Mouse (Mus musculus): ENCODE measurements around the gene Lrrc45. TPM values are rescaled to one million over a fixed set of nuclear protein-coding genes. Genes with fewer than 3 reads are reported as not detected.
"Not testable (repeated sequence)": the region's sequence is repeated elsewhere in the genome, so short reads cannot be mapped to it uniquely, and the experiment has no call there.

Gene Lrrc45
- polyA plus RNA-seq, 1 experiment from 2014 or later = 27.5 TPM

GRCm38 (mm10) chr11:120728530-120729240 lies 15.0 kb downstream of the Lrrc45 start:
- H3K27ac ChIP-seq = no peak overlapping the region
- no peaks in the 10 kb centered on the region for H3K9me3 ChIP-seq (replicated peaks)
- no peak overlapping the region for H3K4me2 ChIP-seq
- H3K36me3 ChIP-seq = no peaks in the 10 kb centered on the region
- H3K4me3 ChIP-seq = no peak overlapping the region
- H3K27me3 ChIP-seq = peaks cover 42% of the 10 kb centered on the region
- H3K9ac ChIP-seq = no peak overlapping the region
- WGBS = 64% methylated on average over 11 of the region's 11 CpGs
- peaks cover 15% of the 10 kb centered on the region for H3K4me1 ChIP-seq (replicated peaks)
- ATAC-seq (replicated peaks; ENCODE audit: insufficient number of reproducible peaks, insufficient read depth, low FRiP score, low read depth) = no peak

- not testable (repeated sequence) for H3K36me3 ChIP-seq; ATAC-seq (replicated peaks; ENCODE audit: insufficient number of reproducible peaks, insufficient read depth, low FRiP score, low read depth); H3K27ac ChIP-seq; H3K4me3 ChIP-seq; H3K9me3 ChIP-seq (replicated peaks); H3K9ac ChIP-seq
- peaks cover 38% of the 10 kb centered on the region for H3K27me3 ChIP-seq
- H3K4me2 ChIP-seq = peak overlapping the region; percentile 16; the same call in 1 of the 2 replicates
- WGBS = 3% methylated on average over 17 of the region's 21 CpGs
- H3K4me1 ChIP-seq (replicated peaks) = peaks cover 15% of the 10 kb centered on the region
Observed at GRCm38 (mm10) chr11:120729432-120730050, 15.8 kb downstream of the Lrrc45 start.

GRCm38 (mm10) chr11:120730331-120730870 lies 16.7 kb downstream of the Lrrc45 start:
- peaks cover 31% of the 10 kb centered on the region for H3K27me3 ChIP-seq
- peaks cover 15% of the 10 kb centered on the region for H3K4me1 ChIP-seq (replicated peaks)
- no peak for ATAC-seq (replicated peaks; ENCODE audit: insufficient number of reproducible peaks, insufficient read depth, low FRiP score, low read depth)
- no peak overlapping the region for H3K4me3 ChIP-seq
- no peak overlapping the region for H3K27ac ChIP-seq
- 87% methylated on average over 10 of the region's 10 CpGs for WGBS
- H3K36me3 ChIP-seq = no peaks in the 10 kb centered on the region
- H3K4me2 ChIP-seq = no peak overlapping the region
- H3K9ac ChIP-seq = no peak overlapping the region
- no peaks in the 10 kb centered on the region for H3K9me3 ChIP-seq (replicated peaks)

- no peak for ATAC-seq (replicated peaks; ENCODE audit: insufficient number of reproducible peaks, insufficient read depth, low FRiP score, low read depth)
- H3K9me3 ChIP-seq (replicated peaks) = no peaks in the 10 kb centered on the region
- WGBS = 97% methylated on average over 1 of the region's 1 CpGs
- H3K4me2 ChIP-seq = no peak overlapping the region
- H3K9ac ChIP-seq = no peak overlapping the region
- H3K36me3 ChIP-seq = no peaks in the 10 kb centered on the region
- H3K27me3 ChIP-seq = peaks cover 21% of the 10 kb centered on the region
- H3K27ac ChIP-seq = no peak overlapping the region
- no peak overlapping the region for H3K4me3 ChIP-seq
- peaks cover 12% of the 10 kb centered on the region for H3K4me1 ChIP-seq (replicated peaks)
Observed at GRCm38 (mm10) chr11:120731395-120731794, 17.7 kb downstream of the Lrrc45 start.

GRCm38 (mm10) chr11:120731858-120732680 lies 18.3 kb downstream of the Lrrc45 start, which contains the start of gene Cbr2:
Gene Cbr2, minus strand, starts transcription at chr11:120732114.
- H3K4me3 ChIP-seq = no peak within 1 kb of the TSS
- H3K9me3 ChIP-seq (replicated peaks) = no peaks in the 10 kb centered on the region
- H3K27me3 ChIP-seq = peaks cover 20% of the 10 kb centered on the region; the same call in 1 of the 2 replicates
- no peak for ATAC-seq (replicated peaks; ENCODE audit: insufficient number of reproducible peaks, insufficient read depth, low FRiP score, low read depth)
- H3K36me3 ChIP-seq = no peaks in the 10 kb centered on the region
- H3K4me1 ChIP-seq (replicated peaks) = peaks cover 6% of the 10 kb centered on the region
- H3K9ac ChIP-seq = no peak within 1 kb of the TSS
- WGBS = 58% methylated on average over 12 of the region's 12 CpGs
- no peak within 1 kb of the TSS for H3K4me2 ChIP-seq
- peak within 1 kb of the TSS; percentile 49 for H3K27ac ChIP-seq

- Histone ChIP-seq H3K36me3 (no peaks in the 10 kb centered on the region), H3K4me1 (replicated peaks) (peaks cover 6% of the 10 kb centered on the region), H3K27me3 (peaks cover 15% of the 10 kb centered on the region; the same call in 1 of the 2 replicates), H3K4me3 (no peak overlapping the region), H3K4me2 (no peak overlapping the region), H3K27ac (no peak overlapping the region), H3K9ac (no peak overlapping the region), H3K9me3 (replicated peaks) (no peaks in the 10 kb centered on the region)
- ATAC-seq (replicated peaks; ENCODE audit: insufficient number of reproducible peaks, insufficient read depth, low FRiP score, low read depth) = no peak
- WGBS = 47% methylated on average over 6 of the region's 6 CpGs
Observed at GRCm38 (mm10) chr11:120733521-120733920, 19.8 kb downstream of the Lrrc45 start.

GRCm38 (mm10) chr11:120736424-120736823 lies 22.7 kb downstream of the Lrrc45 start:
- no peak overlapping the region for H3K9ac ChIP-seq
- 58% methylated on average over 6 of the region's 6 CpGs for WGBS
- peaks cover 6% of the 10 kb centered on the region for H3K4me1 ChIP-seq (replicated peaks)
- H3K27ac ChIP-seq = no peak overlapping the region
- 0 out of 2 replicates have a peak, but pooled peaks cover 2% of the 10 kb centered on the region for H3K27me3 ChIP-seq
- no peak overlapping the region for H3K4me2 ChIP-seq
- H3K36me3 ChIP-seq = no peaks in the 10 kb centered on the region
- H3K9me3 ChIP-seq (replicated peaks) = no peaks in the 10 kb centered on the region
- no peak overlapping the region for H3K4me3 ChIP-seq
- no peak for ATAC-seq (replicated peaks; ENCODE audit: insufficient number of reproducible peaks, insufficient read depth, low FRiP score, low read depth)

- Histone ChIP-seq H3K4me3 (no peak overlapping the region), H3K9ac (no peak overlapping the region), H3K36me3 (no peaks in the 10 kb centered on the region), H3K27ac (no peak overlapping the region), H3K9me3 (replicated peaks) (no peaks in the 10 kb centered on the region), H3K4me1 (replicated peaks) (no peaks in the 10 kb centered on the region), H3K27me3 (0 out of 2 replicates have a peak, but pooled peaks cover 2% of the 10 kb centered on the region), H3K4me2 (no peak overlapping the region)
- 83% methylated on average over 5 of the region's 5 CpGs for WGBS
- no peak for ATAC-seq (replicated peaks; ENCODE audit: insufficient number of reproducible peaks, insufficient read depth, low FRiP score, low read depth)
Observed at GRCm38 (mm10) chr11:120740981-120741380, 27.3 kb downstream of the Lrrc45 start.

GRCm38 (mm10) chr11:120744121-120744701 lies 30.5 kb downstream of the Lrrc45 start:
- Histone ChIP-seq H3K4me1 (replicated peaks) (no peaks in the 10 kb centered on the region), H3K4me3 (no peak overlapping the region), H3K36me3 (no peaks in the 10 kb centered on the region), H3K27ac (peak overlapping the region; percentile 24; the same call in 1 of the 2 replicates), H3K4me2 (no peak overlapping the region), H3K27me3 (0 out of 2 replicates have a peak, but pooled peaks cover 2% of the 10 kb centered on the region), H3K9ac (no peak overlapping the region), H3K9me3 (replicated peaks) (no peaks in the 10 kb centered on the region)
- WGBS = 69% methylated on average over 7 of the region's 7 CpGs
- 0 out of 2 replicates have a peak, but pooled peaks have one; percentile 4 for ATAC-seq (replicated peaks; ENCODE audit: insufficient number of reproducible peaks, insufficient read depth, low FRiP score, low read depth)

- WGBS = 68% methylated on average over 4 of the region's 4 CpGs
- Histone ChIP-seq H3K4me3 (no peak overlapping the region), H3K27me3 (0 out of 2 replicates have a peak, but pooled peaks cover 3% of the 10 kb centered on the region), H3K9ac (no peak overlapping the region), H3K4me2 (no peak overlapping the region), H3K36me3 (no peaks in the 10 kb centered on the region), H3K4me1 (replicated peaks) (no peaks in the 10 kb centered on the region), H3K27ac (no peak overlapping the region), H3K9me3 (replicated peaks) (no peaks in the 10 kb centered on the region)
- no peak for ATAC-seq (replicated peaks; ENCODE audit: insufficient number of reproducible peaks, insufficient read depth, low FRiP score, low read depth)
Observed at GRCm38 (mm10) chr11:120747974-120748373, 34.2 kb downstream of the Lrrc45 start.
